Mouse (Mus musculus) stomach, embryonic 16.5 days (tissue): ENCODE results near the gene Arg1. TPM values are rescaled to one million over a fixed set of nuclear protein-coding genes. Genes with fewer than 3 reads are reported as not detected.

Experiments
- ATAC-seq: fragments of 200-750 bp; cut with Nextera tagmentation; 2 replicates; pipeline ENCODE4 v1.8.0; 2017; ENCODE audit warnings: moderate number of reproducible peaks, moderate TSS enrichment; ENCODE audit not compliant: insufficient read depth, low FRiP score
- H3K27ac ChIP-seq: fragments of 300-500 bp; sonication (generic); 2 replicates; pipeline ENCODE4 v1.5.1; 2014; ENCODE audit warnings: low read length
- H3K27me3 ChIP-seq: fragments of 300-500 bp; sonication (generic); 2 replicates; pipeline ENCODE4 v1.6.1; 2014; ENCODE audit warnings: low read length, control low read depth, mixed read lengths; ENCODE audit not compliant: control insufficient read depth, insufficient read depth
- H3K36me3 ChIP-seq: fragments of 300-500 bp; sonication (generic); 2 replicates; pipeline ENCODE4 v1.6.1; 2014; ENCODE audit warnings: low read length; ENCODE audit not compliant: control insufficient read depth, insufficient read depth
- H3K4me1 ChIP-seq: fragments of 300-500 bp; sonication (generic); 2 replicates; pipeline ENCODE4 v1.6.1; 2014; ENCODE audit warnings: low read length, control low read depth, mixed read lengths; ENCODE audit not compliant: control insufficient read depth, insufficient read depth
- H3K4me2 ChIP-seq: fragments of 300-500 bp; sonication (generic); 2 replicates; pipeline ENCODE4 v1.6.1; 2014; ENCODE audit warnings: low read depth, low read length, mixed read lengths
- H3K4me3 ChIP-seq: fragments of 300-500 bp; sonication (generic); replicated peaks from 2 replicates; pipeline ENCODE4 v1.5.1; 2014; ENCODE audit warnings: mild to moderate bottlenecking, low read length
- H3K9ac ChIP-seq: fragments of 300-500 bp; sonication (generic); 2 replicates; pipeline ENCODE4 v1.6.1; 2014; ENCODE audit warnings: low read length
- H3K9me3 ChIP-seq: fragments of 300-500 bp; sonication (generic); replicated peaks from 2 replicates; pipeline ENCODE4 v1.6.1; 2016; ENCODE audit warnings: low read length, control low read depth; ENCODE audit not compliant: control insufficient read depth
- WGBS: fragments of 180-500 bp; shearing (Covaris S2); extraction: QIAGEN DNeasy Blood & Tissue Kit; methylation state at CpG from one replicate; pipeline ENCODE4 v1.1.7; 2014; 5-methylcytosine and 5-hydroxymethylcytosine counted together
- polyA plus RNA-seq: library from polyadenylated mRNA; unstranded; fragments of >200 nt; fragmentation: Nextera tagmentation; extraction: Ambion mirVana; gene quantifications from 2 replicates; pipeline ENCODE4 v1.2.1, GENCODE M21; 2015

Arg1 gene
- polyA plus RNA-seq, result 134 and 268 TPM in 2 replicates

- H3K36me3 ChIP-seq, result no peaks in the 10 kb centered on the region
- H3K4me3 ChIP-seq, result 0 out of 2 replicates have a peak within 1 kb of the TSS, but pooled peaks have one; percentile 15
- H3K9ac ChIP-seq, result peak within 1 kb of the TSS; percentile 24; the same call in 1 of the 2 replicates
- 0 out of 2 replicates have a peak, but pooled peaks cover 10% of the 10 kb centered on the region for H3K4me1 ChIP-seq
- H3K4me2 ChIP-seq, result peak within 1 kb of the TSS; percentile 28
- no peaks in the 10 kb centered on the region for H3K27me3 ChIP-seq
- no peak within 1 kb of the TSS for H3K27ac ChIP-seq
- 20% methylated on average over 14 of the region's 14 CpGs for WGBS
- peak; percentile 52; the same call in 1 of the 2 replicates for ATAC-seq
- no peaks in the 10 kb centered on the region for H3K9me3 ChIP-seq
These were observed at the start of gene Arg1 for GRCm38 (mm10) chr10:24926962-24927720. Gene Arg1 (minus strand): TSS chr10:24927484.

GRCm38 (mm10) chr10:24973845-24974514 is 46.7 kb upstream of the Arg1 start:
- H3K4me2 ChIP-seq, result no peak overlapping the region
- no peaks in the 10 kb centered on the region for H3K36me3 ChIP-seq
- 80% methylated on average over 11 of the region's 11 CpGs for WGBS
- no peaks in the 10 kb centered on the region for H3K27me3 ChIP-seq
- no peak overlapping the region for H3K27ac ChIP-seq
- no peaks in the 10 kb centered on the region for H3K9me3 ChIP-seq
- no peak overlapping the region for H3K9ac ChIP-seq
- ATAC-seq, result no peak
- no peak overlapping the region for H3K4me3 ChIP-seq
- 0 out of 2 replicates have a peak, but pooled peaks cover 3% of the 10 kb centered on the region for H3K4me1 ChIP-seq

GRCm38 (mm10) chr10:24973385-24973784 is 46.1 kb upstream of the Arg1 start:
- 28% methylated on average over 5 of the region's 5 CpGs for WGBS
- Histone ChIP-seq H3K27ac (peak overlapping the region; percentile 47; the same call in 1 of the 2 replicates), H3K4me3 (no peak overlapping the region), H3K36me3 (no peaks in the 10 kb centered on the region), H3K9ac (no peak overlapping the region), H3K27me3 (no peaks in the 10 kb centered on the region), H3K4me2 (no peak overlapping the region), H3K9me3 (no peaks in the 10 kb centered on the region), H3K4me1 (0 out of 2 replicates have a peak, but pooled peaks cover 3% of the 10 kb centered on the region)
- ATAC-seq, result no peak

GRCm38 (mm10) chr10:24972923-24973322 is 45.6 kb upstream of the Arg1 start:
- Histone ChIP-seq H3K4me1 (0 out of 2 replicates have a peak, but pooled peaks cover 3% of the 10 kb centered on the region), H3K36me3 (no peaks in the 10 kb centered on the region), H3K4me2 (no peak overlapping the region), H3K4me3 (no peak overlapping the region), H3K27me3 (no peaks in the 10 kb centered on the region), H3K27ac (peak overlapping the region; percentile 47; the same call in 1 of the 2 replicates), H3K9me3 (no peaks in the 10 kb centered on the region), H3K9ac (no peak overlapping the region)
- WGBS, result 19% methylated on average over 4 of the region's 4 CpGs
- no peak for ATAC-seq

- H3K27me3 ChIP-seq, result no peaks in the 10 kb centered on the region
- no peak overlapping the region for H3K4me3 ChIP-seq
- no peak for ATAC-seq
- no peak overlapping the region for H3K4me2 ChIP-seq
- no peaks in the 10 kb centered on the region for H3K36me3 ChIP-seq
- no peak overlapping the region for H3K9ac ChIP-seq
- no peaks in the 10 kb centered on the region for H3K4me1 ChIP-seq
- 76% methylated on average over 12 of the region's 12 CpGs for WGBS
- H3K27ac ChIP-seq, result no peak overlapping the region
- no peaks in the 10 kb centered on the region for H3K9me3 ChIP-seq
These were observed 38.7 kb upstream of the Arg1 start for GRCm38 (mm10) chr10:24965821-24966550.

- Histone ChIP-seq H3K9ac (no peak overlapping the region), H3K4me1 (peaks cover 12% of the 10 kb centered on the region), H3K4me2 (no peak overlapping the region), H3K36me3 (no peaks in the 10 kb centered on the region), H3K4me3 (no peak overlapping the region), H3K27ac (no peak overlapping the region), H3K27me3 (no peaks in the 10 kb centered on the region), H3K9me3 (no peaks in the 10 kb centered on the region)
- ATAC-seq, result no peak
- WGBS, result 47% methylated on average over 2 of the region's 2 CpGs
These were observed 34.6 kb upstream of the Arg1 start for GRCm38 (mm10) chr10:24961889-24962288.

GRCm38 (mm10) chr10:24961112-24961511 is 33.8 kb upstream of the Arg1 start:
- 54% methylated on average over 2 of the region's 2 CpGs for WGBS
- no peaks in the 10 kb centered on the region for H3K27me3 ChIP-seq

GRCm38 (mm10) chr10:24959043-24959916 is 32.0 kb upstream of the Arg1 start:
- H3K4me2 ChIP-seq, result peak overlapping the region; percentile 28
- H3K4me3 ChIP-seq, result peak overlapping the region; percentile 3
- H3K36me3 ChIP-seq, result no peaks in the 10 kb centered on the region
- H3K27ac ChIP-seq, result peak overlapping the region; percentile 25; the same call in 1 of the 2 replicates
- H3K4me1 ChIP-seq, result peaks cover 12% of the 10 kb centered on the region
- 26% methylated on average over 15 of the region's 15 CpGs for WGBS
- H3K9me3 ChIP-seq, result no peaks in the 10 kb centered on the region
- no peak for ATAC-seq
- no peaks in the 10 kb centered on the region for H3K27me3 ChIP-seq
- no peak overlapping the region for H3K9ac ChIP-seq

More at GRCm38 (mm10) chr10:24961112-24961511, 33.8 kb upstream of the Arg1 start:
- H3K9ac ChIP-seq, result no peak overlapping the region
- H3K27ac ChIP-seq, result no peak overlapping the region
- no peak overlapping the region for H3K4me2 ChIP-seq
- no peak for ATAC-seq
- no peaks in the 10 kb centered on the region for H3K36me3 ChIP-seq
- H3K4me1 ChIP-seq, result peaks cover 12% of the 10 kb centered on the region
- no peaks in the 10 kb centered on the region for H3K9me3 ChIP-seq
- H3K4me3 ChIP-seq, result no peak overlapping the region
